Mouse (Mus musculus) limb, embryonic 14.5 days (tissue): Measurements from ENCODE around the gene Ctrc. TPM values are rescaled to one million over a fixed set of nuclear protein-coding genes. Genes with fewer than 3 reads are reported as not detected.

Experiments
- ATAC-seq: fragments of 200-750 bp; cut with Nextera tagmentation; 2 replicates; pipeline ENCODE4 v1.8.0; 2017; ENCODE audit warnings: low read depth, moderate number of reproducible peaks, moderate TSS enrichment; ENCODE audit not compliant: low FRiP score
- DNase-seq: peaks from one replicate; pipeline ENCODE4 v3.0.0-alpha.2; 2015; ENCODE audit warnings: low spot score
- H3K27ac ChIP-seq: fragments of 300-500 bp; sonication (generic); replicated peaks from 2 replicates; pipeline ENCODE4 v1.5.1; 2014; ENCODE audit warnings: low read depth, mild to moderate bottlenecking, low read length, moderate library complexity, mixed read lengths
- H3K27me3 ChIP-seq: fragments of 300-500 bp; sonication (generic); 2 replicates; pipeline ENCODE4 v1.6.1; 2014; ENCODE audit warnings: low read length, mixed read lengths; ENCODE audit not compliant: control insufficient read depth, insufficient read depth
- H3K36me3 ChIP-seq: fragments of 300-500 bp; sonication (generic); 2 replicates; pipeline ENCODE4 v1.6.1; 2014; ENCODE audit warnings: mild to moderate bottlenecking, low read length, moderate library complexity, mixed read lengths; ENCODE audit not compliant: control insufficient read depth, insufficient read depth
- H3K4me1 ChIP-seq: fragments of 300-500 bp; sonication (generic); 2 replicates; pipeline ENCODE4 v1.6.1; 2014; ENCODE audit warnings: antibody characterized with exemption, low read length, mixed read lengths; ENCODE audit not compliant: control insufficient read depth, insufficient read depth
- H3K4me2 ChIP-seq: fragments of 300-500 bp; sonication (generic); replicated peaks from 2 replicates; pipeline ENCODE4 v1.6.1; 2014; ENCODE audit warnings: low read depth, mild to moderate bottlenecking, low read length, moderate library complexity; ENCODE audit not compliant: severe bottlenecking
- H3K4me3 ChIP-seq: fragments of 300-500 bp; sonication (generic); replicated peaks from 2 replicates; pipeline ENCODE4 v1.5.1; 2014; ENCODE audit warnings: low read length
- H3K9ac ChIP-seq: fragments of 300-500 bp; sonication (generic); 2 replicates; pipeline ENCODE4 v1.6.1; 2014; ENCODE audit warnings: mild to moderate bottlenecking, low read depth, low read length, moderate library complexity; ENCODE audit not compliant: severe bottlenecking
- H3K9me3 ChIP-seq: fragments of 300-500 bp; sonication (generic); 2 replicates; pipeline ENCODE4 v1.6.1; 2016; ENCODE audit warnings: low read length; ENCODE audit not compliant: control insufficient read depth
- POLR2A ChIP-seq: fragments of 200-500 bp; IDR thresholded peaks from 2 replicates; pipeline ENCODE4 v1.8.0; 2012; ENCODE audit warnings: inconsistent platforms, mild to moderate bottlenecking, moderate library complexity, borderline replicate concordance; ENCODE audit not compliant: insufficient read depth, insufficient read length; ENCODE audit errors: extremely low read depth
- WGBS: fragments of 180-500 bp; shearing (Covaris S2); extraction: QIAGEN DNeasy Blood & Tissue Kit; methylation state at CpG from one replicate; pipeline ENCODE4 v1.1.7; 2014; 5-methylcytosine and 5-hydroxymethylcytosine counted together
- polyA plus RNA-seq, 2 experiments: library from polyadenylated mRNA; depleted of rRNA in 1 of 2; stranded (reverse) in 1 of 2; unstranded in 1 of 2; fragments of >200 nt; fragmentation: Nextera tagmentation in 1 of 2; extraction: Ambion mirVana in 1 of 2; gene quantifications; 2 replicates each; pipeline versions ENCODE4 v1.2.1 to v1.2.3; 2012 to 2014

Gene Ctrc
- polyA plus RNA-seq, 2 experiments = not detected

DNA sequence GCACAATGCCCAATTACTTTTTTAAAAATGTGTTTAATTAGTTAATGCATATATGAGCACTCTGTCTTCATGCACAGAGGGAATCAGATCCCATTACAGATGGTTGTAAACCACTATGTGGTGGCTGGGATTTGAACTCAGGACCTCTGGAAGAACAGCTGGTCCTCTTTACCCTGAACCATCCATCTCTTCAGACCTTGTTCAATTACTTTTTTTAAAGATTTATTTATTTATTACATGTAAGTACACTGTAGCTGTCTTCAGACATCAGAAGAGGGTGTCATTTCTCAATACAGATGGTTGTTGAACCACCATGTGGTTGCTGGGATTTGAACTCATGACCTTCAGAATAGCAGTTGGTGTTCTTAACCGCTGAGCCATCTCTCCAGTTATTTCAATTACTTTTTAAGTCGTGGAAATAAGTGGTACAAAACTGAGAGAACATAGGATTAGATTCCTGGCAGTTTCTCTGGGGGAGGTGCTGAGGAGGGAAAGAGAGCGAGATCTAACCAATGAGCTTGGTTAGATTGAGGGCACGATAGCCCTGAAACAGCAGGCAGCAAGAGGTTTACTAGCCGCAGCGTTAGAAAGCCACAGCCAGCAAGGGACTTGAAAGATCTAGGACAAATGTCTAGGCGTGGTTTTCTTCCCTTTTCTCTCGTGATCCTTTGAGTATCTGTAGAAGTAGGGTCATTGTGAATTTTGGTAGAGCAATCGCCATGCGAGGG is 53.4 kb downstream of the Ctrc start:
- Histone ChIP-seq H3K4me1 (peaks cover 12% of the 10 kb centered on the region; the same call in 1 of the 2 replicates), H3K27ac (peak overlapping the region; percentile 86), H3K4me2 (peak overlapping the region; percentile 60), H3K36me3 (peaks cover 13% of the 10 kb centered on the region; the same call in 1 of the 2 replicates), H3K9ac (peak overlapping the region; percentile 67), H3K9me3 (no peaks in the 10 kb centered on the region), H3K4me3 (peak overlapping the region; percentile 71), H3K27me3 (no peaks in the 10 kb centered on the region)
- WGBS = 8% methylated on average over 10 of the region's 10 CpGs
- no peak for ATAC-seq
- TF ChIP-seq POLR2A = no peak
- DNase-seq = peak; percentile 47

DNA sequence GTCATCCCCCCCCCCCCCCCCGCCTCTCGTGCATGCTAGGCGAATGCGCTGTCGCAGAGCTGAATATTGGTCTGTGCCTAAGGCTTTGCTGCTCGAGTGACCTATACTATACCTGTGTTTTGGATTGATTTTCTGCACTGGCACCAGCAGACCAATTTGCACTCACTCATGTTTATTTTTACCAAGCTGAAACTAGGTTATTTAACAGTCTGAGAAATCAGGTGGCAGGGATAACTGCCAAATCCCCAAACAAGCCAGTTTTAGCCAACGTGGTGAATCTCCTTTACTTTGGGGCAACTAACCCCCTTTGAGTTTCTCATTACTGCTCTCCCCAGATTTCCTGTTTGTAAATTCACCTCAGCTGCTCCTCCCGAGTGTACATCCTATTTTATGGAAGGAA is 54.2 kb downstream of the Ctrc start:
- Histone ChIP-seq H3K27me3 (no peaks in the 10 kb centered on the region), H3K4me1 (peaks cover 12% of the 10 kb centered on the region; the same call in 1 of the 2 replicates), H3K27ac (no peak overlapping the region), H3K9me3 (no peaks in the 10 kb centered on the region), H3K9ac (no peak overlapping the region), H3K36me3 (peaks cover 12% of the 10 kb centered on the region; the same call in 1 of the 2 replicates), H3K4me3 (no peak overlapping the region), H3K4me2 (no peak overlapping the region)
- TF ChIP-seq POLR2A = no peak
- 89% methylated on average over 8 of the region's 8 CpGs for WGBS
- no peak for ATAC-seq
- no peak for DNase-seq

DNA sequence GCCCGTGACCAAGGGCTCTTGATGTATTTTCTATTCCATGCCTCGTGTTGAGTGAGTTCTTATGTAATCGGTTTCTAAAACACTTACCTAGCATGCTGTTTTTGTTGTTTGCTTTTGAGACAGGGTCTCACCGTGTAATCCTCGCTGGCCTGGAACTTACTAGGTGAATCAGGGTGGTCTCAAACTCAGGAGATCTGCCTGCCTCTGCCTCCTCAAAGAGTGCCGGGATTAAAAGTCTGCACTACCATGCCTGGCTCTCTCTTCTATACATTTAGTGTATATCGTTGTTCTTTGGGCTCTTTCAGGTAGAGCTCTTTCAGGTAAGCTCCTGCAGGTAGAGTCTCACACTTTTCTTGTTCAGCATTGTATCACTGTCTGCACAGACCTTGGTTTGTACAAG is 54.7 kb downstream of the Ctrc start:
- Histone ChIP-seq H3K36me3 (peaks cover 9% of the 10 kb centered on the region), H3K4me2 (no peak overlapping the region; the same call in 1 of the 2 replicates), H3K9me3 (no peaks in the 10 kb centered on the region), H3K27me3 (no peaks in the 10 kb centered on the region), H3K9ac (no peak overlapping the region), H3K27ac (no peak overlapping the region), H3K4me3 (no peak overlapping the region), H3K4me1 (peaks cover 12% of the 10 kb centered on the region; the same call in 1 of the 2 replicates)
- no peak for ATAC-seq
- no peak for TF ChIP-seq POLR2A
- no peak for DNase-seq
- WGBS = 92% methylated on average over 7 of the region's 7 CpGs

DNA sequence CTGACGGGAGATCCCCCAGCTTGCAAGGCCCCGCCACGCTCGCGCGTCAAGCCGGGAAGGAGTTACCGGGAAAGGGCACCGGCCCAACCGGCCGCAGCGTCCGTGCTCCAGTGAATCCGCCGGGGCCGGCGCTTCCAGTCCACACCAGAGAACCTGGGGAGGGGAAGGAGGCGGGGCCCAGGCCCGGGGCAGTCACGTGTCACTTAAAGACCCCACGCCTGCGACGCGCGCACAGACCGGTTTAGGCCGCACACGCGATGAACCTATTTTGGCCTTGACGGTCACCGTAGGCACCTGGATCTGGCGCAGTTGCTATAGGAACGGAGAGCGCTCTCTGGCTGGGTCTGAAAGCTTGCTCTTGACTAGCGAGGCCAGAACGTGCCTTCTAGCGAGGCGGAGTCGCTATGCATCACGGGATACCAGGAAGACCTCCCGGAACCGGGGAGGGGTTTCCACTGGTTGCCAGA is 55.6 kb downstream of the Ctrc start, which contains the start of gene Dnajc16:
Gene Dnajc16 (minus strand): TSS at position 408 of the 467 bp plus-strand sequence.
- H3K27me3 ChIP-seq = no peaks in the 10 kb centered on the region
- peaks cover 12% of the 10 kb centered on the region; the same call in 1 of the 2 replicates for H3K4me1 ChIP-seq
- peak; percentile 72; the same call in 1 of the 2 replicates for TF ChIP-seq POLR2A
- H3K36me3 ChIP-seq = peaks cover 14% of the 10 kb centered on the region
- DNase-seq = peak; percentile 99
- H3K4me2 ChIP-seq = peak within 1 kb of the TSS; percentile 89
- H3K27ac ChIP-seq = 0 out of 2 replicates have a peak within 1 kb of the TSS, but pooled peaks have one; percentile 58
- ATAC-seq = peak; percentile 91
- peak within 1 kb of the TSS; percentile 97 for H3K4me3 ChIP-seq
- H3K9ac ChIP-seq = peak within 1 kb of the TSS; percentile 87
- no peaks in the 10 kb centered on the region for H3K9me3 ChIP-seq
- under 1% methylated on average over 37 of the region's 42 CpGs for WGBS

DNA sequence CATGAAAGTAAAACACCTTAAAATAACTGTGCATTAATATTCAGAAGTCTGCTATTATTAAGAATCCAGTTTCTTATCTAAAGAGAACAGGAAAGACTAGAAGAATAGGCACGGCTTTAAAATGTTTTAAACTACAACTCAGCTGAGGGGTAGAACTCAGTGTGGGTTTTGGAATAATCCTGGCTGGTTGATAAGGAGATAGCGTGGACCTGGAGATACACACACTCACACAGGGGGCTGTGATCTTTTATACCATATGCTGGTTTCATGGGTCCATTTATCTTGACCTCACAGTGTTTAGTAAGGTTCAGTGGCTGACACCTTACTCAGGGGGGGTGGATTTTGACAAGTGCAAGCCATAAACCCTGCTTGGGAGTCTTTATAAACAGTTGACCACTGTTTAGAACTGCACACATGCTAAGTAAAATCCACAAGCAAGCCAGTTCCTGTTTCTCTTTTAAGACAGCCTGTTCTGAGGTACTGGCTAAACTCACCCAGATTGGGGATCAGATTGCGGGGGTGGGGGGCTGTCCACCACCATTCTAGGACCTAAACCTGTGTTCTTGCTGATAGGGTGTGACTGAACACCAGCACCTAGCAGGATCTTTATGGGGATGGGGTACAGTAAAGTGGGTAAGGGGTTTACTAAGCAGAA is 56.5 kb downstream of the Ctrc start:
- peaks cover 6% of the 10 kb centered on the region; the same call in 1 of the 2 replicates for H3K4me1 ChIP-seq
- H3K4me2 ChIP-seq = peak overlapping the region; percentile 89
- H3K27me3 ChIP-seq = no peaks in the 10 kb centered on the region
- no peak for TF ChIP-seq POLR2A
- peak overlapping the region; percentile 97 for H3K4me3 ChIP-seq
- H3K9ac ChIP-seq = peak overlapping the region; percentile 87
- DNase-seq (no peak), ATAC-seq (no peak)
- H3K36me3 ChIP-seq = peaks cover 18% of the 10 kb centered on the region
- 49% methylated on average over 3 of the region's 3 CpGs for WGBS
- H3K27ac ChIP-seq = 0 out of 2 replicates have a peak overlapping the region, but pooled peaks have one; percentile 58
- no peaks in the 10 kb centered on the region for H3K9me3 ChIP-seq
